Mouse (Mus musculus): ENCODE data around the gene Synj2. TPM values are rescaled to one million over a fixed set of nuclear protein-coding genes. Genes with fewer than 3 reads are reported as not detected.

Synj2 gene
- total RNA-seq (2012; rRNA removed): 1.2 and 1.8 TPM in 2 replicates
- 1 to 10 TPM in 1 of 2 experiments, not detected in 1; 2.5 TPM for polyA plus RNA-seq (2012; ENCODE audit: insufficient read depth in 1 of 2, insufficient read length in 2 of 2, low read depth in 1 of 2, low replicate concordance in 2 of 2, missing spikeins in 1 of 2)

DNA sequence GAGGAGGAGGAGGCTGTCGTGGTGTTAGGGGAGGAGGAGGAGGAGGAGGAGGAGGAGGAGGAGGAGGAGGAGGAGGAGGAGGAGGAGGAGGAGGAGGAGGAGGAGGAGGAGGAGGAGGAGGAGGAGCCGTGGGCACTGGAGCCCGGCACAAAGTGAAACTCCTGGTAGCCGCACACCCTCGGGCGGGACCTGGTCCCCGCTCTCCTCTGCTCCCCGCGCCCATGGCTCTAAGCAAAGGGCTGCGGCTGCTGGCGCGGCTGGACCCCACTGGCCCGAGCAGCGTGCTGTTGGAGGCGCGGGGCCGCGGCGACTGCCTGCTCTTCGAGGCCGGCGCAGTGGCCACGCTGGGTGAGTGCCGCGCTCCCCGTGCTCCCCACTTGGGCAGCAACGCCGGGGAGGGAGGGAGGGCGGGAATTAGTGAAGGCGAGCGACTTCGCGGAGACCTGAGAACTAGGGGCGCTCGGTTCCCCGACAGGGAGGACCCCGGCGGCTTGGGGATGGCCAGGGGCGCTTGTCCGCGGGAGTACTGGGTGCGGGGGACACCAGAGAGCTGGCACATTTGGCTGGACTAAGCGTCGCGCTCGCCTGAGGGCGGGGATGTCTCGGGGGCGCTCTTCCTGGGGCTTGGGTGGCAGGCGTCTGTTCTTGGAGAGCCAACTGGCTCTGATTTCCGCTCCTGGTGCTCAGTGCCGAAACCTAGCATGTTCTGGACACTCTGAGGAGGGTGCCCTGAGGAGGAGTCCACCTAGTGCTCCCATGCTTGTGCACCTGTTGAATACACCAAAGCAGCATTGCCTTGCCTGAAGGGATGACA, at the start of gene Synj2:
TSS of gene Synj2 (plus strand) at position 51 of the 814 bp plus-strand sequence.
- peak; percentile 13; the same call in 1 of the 2 replicates for TF ChIP-seq NELFE (IDR thresholded peaks at IDR 0.05; ENCODE audit: low read depth, low read length)
- no peak for TF ChIP-seq CHD2 (IDR thresholded peaks at IDR 0.05; ENCODE audit: low read length)
- Histone ChIP-seq H3K4me1 (ENCODE audit: control insufficient read depth in 1 of 2, insufficient read depth in 2 of 2, low read length in 2 of 2) (peaks cover 10 to 15% of the 10 kb centered on the region in 2 experiments), H3K27me3 (ENCODE audit: control insufficient read depth in 1 of 2, insufficient read depth in 2 of 2, low read length in 2 of 2) (no peaks in the 10 kb centered on the region), H3K4me3 (ENCODE audit: control insufficient read depth in 1 of 2, insufficient read depth in 1 of 2, low read depth in 2 of 2, low read length in 2 of 2) (peak within 1 kb of the TSS; percentile 86 to 97), H3K9me3 (replicated peaks; ENCODE audit: insufficient read depth, low read length) (no peaks in the 10 kb centered on the region), H3K27ac (ENCODE audit: control insufficient read depth, low read depth, low read length) (no peak within 1 kb of the TSS), H3K36me3 (ENCODE audit: control insufficient read depth in 1 of 2, insufficient read depth in 2 of 2, low read length in 2 of 2) (peaks cover 0 to 17% of the 10 kb centered on the region in 2 experiments; a peak in 2 of 4 replicates), H3K9ac (ENCODE audit: control insufficient read depth, low read depth, low read length, poor library complexity, severe bottlenecking) (peak within 1 kb of the TSS; percentile 87), H3K79me2 (ENCODE audit: control insufficient read depth, insufficient read depth, low read length, poor library complexity) (no peaks in the 10 kb centered on the region)
- peak; percentile 70 for DNase-seq (ENCODE audit: low read depth, low spot score)

DNA sequence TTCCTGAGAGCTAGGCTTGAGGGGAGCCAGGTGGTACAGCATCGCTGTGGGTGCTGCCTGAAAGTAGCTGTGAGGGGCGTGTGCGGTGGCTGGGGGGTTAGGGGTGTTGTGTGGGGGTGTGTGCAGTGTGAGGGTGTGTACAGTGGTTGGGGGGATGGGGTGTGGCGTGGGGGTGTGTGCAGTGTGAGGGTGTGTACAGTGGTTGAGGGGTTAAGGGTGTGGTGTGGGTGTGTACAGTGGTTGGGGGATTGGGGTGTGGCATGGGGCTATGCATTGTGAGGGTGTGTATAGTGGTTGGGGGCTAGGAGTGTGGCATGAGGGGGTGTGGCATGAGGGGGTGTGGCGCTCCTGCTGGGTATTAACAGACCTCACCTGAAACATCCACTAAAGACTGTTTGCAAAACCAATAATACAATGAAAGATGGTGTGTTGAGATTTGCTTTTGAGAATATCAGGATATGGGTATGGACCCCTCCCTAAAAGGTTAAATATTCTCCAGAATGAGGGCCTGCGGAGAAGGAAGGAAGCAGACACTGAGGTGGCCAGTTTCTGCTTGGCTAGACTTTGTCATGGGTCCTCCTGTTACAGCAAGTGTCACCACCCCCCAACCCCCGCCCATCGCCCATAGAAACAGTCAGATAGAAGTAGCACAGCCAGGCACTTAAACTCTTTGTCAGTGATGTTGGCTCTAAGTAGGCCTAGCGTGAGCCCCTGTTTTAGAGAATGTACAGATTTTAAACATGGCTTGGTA, 49.0 kb upstream of the Synj2 start:
- H3K27me3 ChIP-seq (ENCODE audit: control insufficient read depth in 1 of 2, insufficient read depth in 2 of 2, low read length in 2 of 2): no peaks in the 10 kb centered on the region
- no peak for DNase-seq (ENCODE audit: low read depth, low spot score)
- no peak overlapping the region for H3K9ac ChIP-seq (ENCODE audit: control insufficient read depth, low read depth, low read length, poor library complexity, severe bottlenecking)
- H3K9me3 ChIP-seq (replicated peaks; ENCODE audit: insufficient read depth, low read length): no peaks in the 10 kb centered on the region
- H3K27ac ChIP-seq (ENCODE audit: control insufficient read depth, low read depth, low read length): no peak overlapping the region
- peaks cover 7 to 20% of the 10 kb centered on the region in 2 experiments for H3K4me1 ChIP-seq (ENCODE audit: control insufficient read depth in 1 of 2, insufficient read depth in 2 of 2, low read length in 2 of 2)
- no peaks in the 10 kb centered on the region for H3K79me2 ChIP-seq (ENCODE audit: control insufficient read depth, insufficient read depth, low read length, poor library complexity)
- H3K36me3 ChIP-seq (ENCODE audit: control insufficient read depth in 1 of 2, insufficient read depth in 2 of 2, low read length in 2 of 2): peaks cover 0 to 25% of the 10 kb centered on the region in 2 experiments; a peak in 2 of 4 replicates
- no peak for TF ChIP-seq TBP (IDR thresholded peaks at IDR 0.05; ENCODE audit: low read depth, low read length)
- no peak for TF ChIP-seq NELFE (IDR thresholded peaks at IDR 0.05; ENCODE audit: low read depth, low read length)
- no peak for TF ChIP-seq UBTF (IDR thresholded peaks at IDR 0.05; ENCODE audit: borderline replicate concordance, insufficient read depth, low read depth, low read length)
- no peak for TF ChIP-seq JUND (IDR thresholded peaks at IDR 0.05; ENCODE audit: low read depth, low read length)
- no peak for TF ChIP-seq E2F4 (IDR thresholded peaks at IDR 0.05; ENCODE audit: borderline replicate concordance, low read depth, low read length)
- TF ChIP-seq CHD1 (IDR thresholded peaks at IDR 0.05; ENCODE audit: low read depth, low read length): no peak
- TF ChIP-seq NRF1 (IDR thresholded peaks at IDR 0.05; ENCODE audit: insufficient read depth, low read depth, low read length, poor library complexity, severe bottlenecking): no peak
- TF ChIP-seq MXI1 (IDR thresholded peaks at IDR 0.05; ENCODE audit: low read depth, low read length): no peak
- TF ChIP-seq CHD2 (IDR thresholded peaks at IDR 0.05; ENCODE audit: low read length): no peak
- TF ChIP-seq MYC (IDR thresholded peaks at IDR 0.05; ENCODE audit: low read depth, low read length): no peak
- no peak overlapping the region for H3K4me3 ChIP-seq (ENCODE audit: control insufficient read depth in 1 of 2, insufficient read depth in 1 of 2, low read depth in 2 of 2, low read length in 2 of 2)
